Mouse (Mus musculus): ENCODE data around the gene Rin2. TPM values are rescaled to one million over a fixed set of nuclear protein-coding genes. Genes with fewer than 3 reads are reported as not detected.

The Rin2 gene
- total RNA-seq (2021): 10 to 100 TPM; 33.4 to 34.7 TPM
- long read RNA-seq, experiment 1, partial matches to known transcripts: 5 of 10 reads
- long read RNA-seq, experiment 1, other reads (novel, unspliced or antisense): 5 of 10 reads
- long read RNA-seq, experiment 2, partial matches to known transcripts: 23 of 41 reads
- long read RNA-seq, experiment 2, other reads (novel, unspliced or antisense): 18 of 41 reads

DNA sequence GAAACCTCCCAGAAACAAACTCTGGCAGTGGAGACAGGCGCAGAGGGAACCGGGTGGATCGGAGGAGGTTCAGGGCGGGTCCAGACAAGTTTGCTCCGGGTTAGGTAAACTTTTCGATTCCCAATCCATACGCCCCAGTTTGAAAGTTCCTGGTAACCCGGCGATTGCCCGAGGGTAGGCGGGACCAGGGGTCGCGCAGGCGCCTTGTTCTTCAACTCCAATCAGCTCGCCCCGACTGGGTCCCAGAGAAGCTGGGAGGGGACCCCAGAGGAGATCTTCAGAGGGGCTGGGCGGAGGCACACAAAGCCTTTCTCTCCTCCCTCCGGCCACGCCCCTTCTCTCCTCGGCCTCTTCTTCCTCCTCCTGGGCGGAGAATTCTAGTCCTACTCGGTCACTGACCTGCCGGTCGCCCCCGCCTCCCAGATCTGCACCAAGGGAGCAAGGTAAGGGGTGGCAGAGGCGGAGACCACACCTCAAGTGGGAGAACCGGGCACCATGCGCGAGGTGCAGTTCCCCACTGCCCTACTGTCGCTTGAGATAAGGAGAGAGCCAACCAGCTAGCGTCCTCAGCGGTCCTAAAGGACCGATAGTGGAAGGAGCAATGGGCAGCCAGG lies at the start of gene Rin2:
Rin2 (plus strand) TSS at position 74 of the 614 bp plus-strand sequence.
- DNase-seq (ENCODE audit: low spot score in 2 of 2): peak; percentile 26 to 58

DNA sequence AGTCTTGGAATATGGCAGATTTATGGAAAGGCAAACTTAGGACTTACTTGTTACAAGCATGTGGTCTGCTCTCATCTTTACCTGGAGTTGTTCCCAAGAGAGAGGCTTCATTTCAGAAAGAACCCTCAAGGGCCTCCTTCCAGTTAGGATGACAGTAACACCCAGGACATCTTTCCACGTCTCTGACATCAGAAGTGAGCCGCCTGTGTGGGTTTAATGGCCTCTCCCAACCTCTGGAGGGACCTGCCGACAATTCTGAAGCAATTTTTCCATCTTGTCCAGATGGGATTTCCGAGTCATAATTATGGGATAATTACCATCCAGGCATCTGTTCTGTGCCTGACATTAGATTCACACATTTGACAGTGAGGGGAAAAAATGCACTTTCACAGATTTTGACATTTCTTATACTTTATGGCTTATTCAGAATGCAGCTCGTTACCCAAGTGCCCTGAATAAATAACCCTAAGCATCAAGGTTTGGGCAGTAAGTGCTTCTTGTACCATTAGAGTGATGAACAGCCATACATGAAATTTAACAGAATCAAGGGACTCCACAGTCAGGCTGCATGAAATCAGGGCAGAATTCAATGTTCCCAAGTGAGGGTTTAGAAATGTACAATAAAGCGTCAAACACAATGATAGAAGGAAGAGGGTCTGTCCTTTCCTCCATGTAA lies 43.8 kb upstream of the Rin2 start:
- no peak for DNase-seq (ENCODE audit: low spot score in 2 of 2)

DNA sequence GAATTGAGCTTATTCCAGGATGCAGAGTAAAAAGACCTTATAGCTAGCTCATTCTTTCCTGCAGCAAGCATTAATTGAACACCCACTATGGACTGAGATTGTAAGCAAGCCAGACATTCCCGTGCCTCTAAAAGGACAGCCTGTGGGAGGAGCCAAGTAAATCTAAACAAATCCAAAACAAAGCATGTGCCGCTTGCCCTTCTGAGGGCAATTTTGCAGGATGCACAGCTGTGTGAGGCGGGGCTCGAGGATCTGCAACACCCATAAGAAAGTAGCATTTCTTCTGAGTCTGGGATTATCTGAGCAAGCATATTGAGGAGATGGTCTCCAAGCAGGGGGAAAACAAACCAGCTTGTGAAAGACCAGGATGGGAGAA lies 43.2 kb upstream of the Rin2 start:
- no peak for DNase-seq (ENCODE audit: low spot score in 2 of 2)

DNA sequence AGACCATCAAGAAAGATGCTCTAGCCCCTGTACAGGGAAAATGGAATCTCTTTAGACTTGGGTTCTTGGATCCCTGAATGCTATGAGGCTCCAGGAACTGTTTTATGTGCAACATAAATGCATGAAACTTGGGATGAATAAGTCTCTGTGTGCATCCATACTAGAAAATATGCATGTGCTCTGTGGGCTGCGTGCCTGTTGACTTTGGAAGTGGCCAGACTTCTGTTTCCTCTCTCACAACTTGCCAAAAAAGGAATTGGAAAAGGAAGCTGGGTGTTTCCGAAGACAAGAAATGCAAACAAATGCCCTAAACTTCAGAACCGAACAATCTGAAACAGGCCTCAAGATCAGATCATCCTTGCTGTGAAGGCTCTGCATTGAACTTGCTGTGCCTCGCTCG lies 41.2 kb upstream of the Rin2 start:
- DNase-seq (ENCODE audit: low spot score in 2 of 2): no peak

DNA sequence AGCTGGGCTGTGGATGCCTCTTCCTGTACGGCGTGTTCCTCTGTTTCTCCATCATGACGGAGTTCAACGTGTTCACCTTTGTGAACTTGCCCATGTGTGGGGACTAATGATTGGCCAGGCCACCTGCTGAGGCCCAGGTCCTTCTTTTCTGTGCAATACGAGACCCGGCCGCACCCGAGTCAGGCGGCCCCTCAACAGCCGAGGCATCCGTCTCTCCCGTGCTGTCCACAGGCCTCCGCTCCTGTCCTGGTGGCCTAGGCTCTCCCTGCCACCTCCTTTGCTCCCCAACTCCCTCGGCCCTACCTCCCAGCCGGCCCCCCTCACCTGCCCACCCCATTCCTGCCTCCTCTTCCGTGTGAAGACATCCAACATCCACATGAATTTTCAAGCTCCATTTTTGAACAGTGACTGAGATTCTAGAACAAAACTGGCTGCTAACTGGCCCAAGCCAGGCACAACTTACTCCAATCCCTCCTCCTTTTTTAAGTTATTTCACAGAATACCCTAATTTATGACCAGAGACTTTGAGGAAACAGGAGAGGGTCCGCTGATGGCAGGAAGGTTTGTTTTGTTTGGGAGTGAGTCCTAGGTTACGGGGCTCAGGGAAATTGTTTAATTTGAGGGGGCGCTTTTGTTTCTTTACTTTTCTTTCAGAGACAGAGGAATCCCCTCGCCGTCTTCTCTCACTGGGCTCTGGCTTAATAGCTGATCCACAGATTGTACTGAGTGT lies 34.6 kb upstream of the Rin2 start:
- DNase-seq (ENCODE audit: low spot score in 2 of 2): no peak

DNA sequence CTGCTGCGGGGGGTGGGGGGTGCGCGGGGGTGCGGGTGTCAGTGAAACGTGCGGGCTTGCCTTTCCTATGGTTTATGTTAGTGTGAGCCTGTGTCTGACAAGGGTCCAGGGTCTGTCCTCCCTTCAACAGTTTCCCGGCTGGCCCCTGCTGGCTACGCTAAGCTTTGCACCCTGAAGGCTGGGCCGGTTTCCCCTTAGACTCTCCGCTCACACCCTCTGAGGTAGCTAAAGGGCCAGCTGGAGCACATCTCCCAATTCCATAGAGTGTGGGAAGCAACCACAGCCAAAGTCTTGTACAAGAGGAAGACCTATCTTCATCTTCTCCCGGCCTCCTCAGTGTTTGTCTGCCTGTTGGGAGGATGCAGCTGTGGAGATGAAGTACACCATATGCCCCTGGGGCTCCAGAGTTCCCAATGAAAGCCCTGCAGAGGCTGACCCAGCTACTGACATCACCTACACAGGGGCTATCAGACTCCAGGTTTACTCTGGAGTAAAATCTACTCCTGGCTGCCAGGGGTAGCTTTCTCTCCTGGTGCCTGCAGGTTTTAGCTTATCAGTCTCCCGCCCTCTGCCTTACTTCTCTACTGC lies 19.5 kb upstream of the Rin2 start:
- no peak for DNase-seq (ENCODE audit: low spot score in 2 of 2)

DNA sequence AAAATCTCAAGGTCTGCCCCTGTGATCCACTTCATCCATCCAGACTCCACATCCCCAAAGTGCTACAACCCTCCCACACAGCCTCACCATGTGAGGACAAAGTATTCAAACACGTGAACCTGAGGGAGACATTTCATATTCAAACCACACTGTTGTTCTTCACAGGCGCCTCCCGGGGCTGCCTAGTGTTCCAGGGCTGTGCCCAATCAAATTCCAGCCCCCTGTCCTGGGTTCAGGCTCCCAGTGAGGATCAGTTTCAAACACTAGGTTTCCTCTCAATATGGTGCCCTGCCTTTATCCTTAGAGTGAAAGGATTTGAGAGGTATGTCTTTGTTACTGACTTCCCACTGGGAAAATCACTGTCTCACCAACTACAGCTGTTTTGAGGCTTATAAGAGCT lies 18.9 kb upstream of the Rin2 start:
- DNase-seq (ENCODE audit: low spot score in 2 of 2): no peak

DNA sequence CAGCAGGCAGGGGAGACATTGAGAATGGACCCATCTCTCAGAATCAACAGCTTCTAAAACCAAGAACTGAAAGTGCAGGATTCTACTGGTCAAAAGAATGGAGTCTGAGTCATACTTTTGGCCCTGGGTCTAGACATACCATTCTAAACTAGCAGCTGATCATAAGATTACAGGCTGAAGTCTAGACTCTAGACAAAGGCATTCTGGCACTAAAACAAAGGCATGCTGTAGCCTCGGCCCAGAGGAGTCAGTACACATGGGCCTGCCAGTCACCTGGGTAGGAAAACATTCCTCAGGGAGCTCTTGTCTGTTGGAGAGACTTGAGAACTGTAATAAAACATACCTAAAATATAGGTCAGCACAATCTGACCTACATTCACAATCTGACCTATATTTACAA lies 18.3 kb upstream of the Rin2 start:
- DNase-seq (ENCODE audit: low spot score in 2 of 2): no peak

DNA sequence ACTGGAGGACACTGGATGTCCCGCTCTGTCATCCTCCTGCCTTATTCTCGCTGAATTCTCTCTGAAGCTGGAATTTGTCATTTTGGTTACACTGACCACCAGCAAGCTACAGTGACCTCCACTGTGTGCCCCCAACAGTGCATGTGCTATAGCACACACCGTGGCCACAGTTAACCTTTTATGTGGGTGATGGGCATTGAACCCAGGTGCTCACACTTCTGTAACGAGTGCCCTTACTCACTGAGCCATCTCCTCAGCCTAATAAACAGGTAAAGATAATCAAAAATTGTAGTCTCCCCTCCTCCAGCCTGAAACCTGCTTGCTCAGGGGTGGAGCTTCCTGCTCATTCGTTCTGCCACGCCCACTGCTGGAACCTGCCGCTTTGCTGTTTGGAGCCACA lies 13.8 kb upstream of the Rin2 start:
- no peak for DNase-seq (ENCODE audit: low spot score in 2 of 2)

DNA sequence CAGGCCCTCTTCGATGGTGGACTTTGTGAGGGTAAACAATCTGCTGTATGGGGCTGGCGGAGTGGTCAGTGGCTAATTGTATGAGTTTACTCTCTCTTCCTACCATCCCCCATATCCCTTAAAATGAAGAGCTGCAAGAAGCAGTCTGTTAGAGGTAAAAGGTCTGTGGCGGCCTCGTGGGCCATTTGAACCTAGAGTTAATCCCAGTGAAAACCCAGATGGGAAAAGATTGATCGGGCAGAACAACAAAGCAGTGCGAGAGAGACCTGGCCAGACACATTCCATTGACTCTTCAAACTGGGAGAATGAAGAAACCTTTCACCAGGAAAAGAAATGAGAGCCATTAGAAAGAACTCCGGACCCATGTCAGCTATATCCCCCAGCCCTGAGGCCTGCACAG lies 11.1 kb upstream of the Rin2 start:
- no peak for DNase-seq (ENCODE audit: low spot score in 2 of 2)

DNA sequence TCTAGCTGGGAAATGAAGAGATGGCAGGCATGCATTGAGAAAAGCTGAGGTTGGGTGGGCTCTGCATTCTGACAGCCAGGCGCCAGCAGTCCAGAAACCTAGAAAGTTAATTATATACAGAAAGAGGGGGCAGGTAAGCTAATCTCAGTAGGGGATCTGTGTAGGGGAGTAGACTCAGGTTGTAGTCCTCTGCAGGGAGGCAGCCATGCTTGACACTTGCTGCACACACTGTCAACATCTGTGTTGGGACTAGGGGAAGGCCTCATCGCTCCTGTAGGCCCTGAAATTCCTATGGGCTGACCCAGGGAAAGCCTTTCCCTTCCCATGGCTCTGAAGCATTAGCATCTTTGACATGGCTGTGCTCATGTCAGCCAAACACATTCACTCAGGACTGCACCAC lies 10.7 kb upstream of the Rin2 start:
- DNase-seq (ENCODE audit: low spot score in 2 of 2): no peak

DNA sequence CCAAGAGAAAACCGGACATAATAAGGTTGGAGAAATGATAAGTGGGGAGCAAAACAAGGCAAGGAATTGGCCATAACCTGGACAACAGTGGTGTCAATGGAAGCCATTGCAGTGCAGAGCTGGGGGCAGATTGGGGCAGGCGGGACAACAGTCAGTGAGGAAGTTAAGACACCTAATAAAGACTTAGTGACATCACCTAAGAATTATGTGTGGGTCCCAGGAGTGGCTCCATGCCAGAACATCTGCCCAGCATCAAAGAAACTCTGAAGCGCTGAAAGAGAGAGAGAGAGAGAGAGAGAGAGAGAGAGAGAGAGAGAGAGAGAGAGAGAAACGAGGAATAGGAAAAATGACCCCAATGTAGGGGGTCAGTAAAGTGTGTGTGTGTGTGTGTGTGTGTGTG lies 6.9 kb upstream of the Rin2 start:
- DNase-seq (ENCODE audit: low spot score in 2 of 2): no peak

DNA sequence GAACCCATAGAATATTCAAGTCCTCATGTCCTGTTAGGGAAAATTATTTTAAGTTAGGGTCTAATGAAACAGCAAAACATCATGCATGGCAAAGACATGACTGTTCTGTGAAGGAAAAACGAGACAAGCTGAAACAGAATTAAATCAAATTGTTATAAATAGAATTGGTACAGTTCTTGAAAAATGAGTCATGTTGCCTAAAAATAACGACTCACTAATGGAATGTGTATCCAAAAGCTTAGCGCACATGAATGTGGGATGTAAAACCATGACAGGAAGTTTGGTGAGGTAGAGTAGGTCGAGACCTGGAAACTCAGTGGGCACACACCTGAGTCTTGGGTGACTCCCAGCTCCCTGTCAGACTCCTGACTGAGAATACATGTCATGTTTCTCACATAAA lies 4.9 kb upstream of the Rin2 start:
- no peak for DNase-seq (ENCODE audit: low spot score in 2 of 2)

DNA sequence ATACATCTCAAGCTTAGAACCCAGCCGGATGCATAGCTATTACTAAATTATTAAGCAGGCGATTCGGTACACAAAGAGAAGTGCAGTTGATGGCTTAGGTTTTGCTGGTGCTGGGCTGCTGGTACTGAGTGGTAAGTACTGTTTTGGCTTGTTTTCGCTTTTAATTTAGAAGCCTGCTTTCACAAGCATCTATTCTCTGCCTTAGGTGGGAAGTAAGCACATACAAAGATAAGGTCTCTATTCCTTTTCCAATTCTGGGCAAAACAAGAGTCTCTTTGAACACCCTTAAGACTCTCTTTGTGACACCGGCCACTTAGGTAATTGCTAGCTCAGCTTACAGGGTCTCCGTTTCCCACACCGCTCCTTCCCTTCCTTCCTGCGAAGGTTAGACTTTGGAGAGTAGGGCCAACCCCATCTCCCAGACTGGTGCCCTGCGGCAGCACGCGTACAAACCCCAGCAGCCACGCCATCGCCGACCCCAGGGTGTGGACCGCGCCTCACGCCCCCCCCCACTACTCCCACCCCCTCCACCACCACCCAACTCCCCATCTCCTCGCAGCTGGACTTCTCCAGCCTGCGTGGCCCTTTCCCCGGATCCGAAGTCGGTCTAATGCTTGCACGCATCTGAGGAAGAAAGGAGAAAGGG lies 396 bp upstream of the Rin2 start:
- no peak for DNase-seq (ENCODE audit: low spot score in 2 of 2)

DNA sequence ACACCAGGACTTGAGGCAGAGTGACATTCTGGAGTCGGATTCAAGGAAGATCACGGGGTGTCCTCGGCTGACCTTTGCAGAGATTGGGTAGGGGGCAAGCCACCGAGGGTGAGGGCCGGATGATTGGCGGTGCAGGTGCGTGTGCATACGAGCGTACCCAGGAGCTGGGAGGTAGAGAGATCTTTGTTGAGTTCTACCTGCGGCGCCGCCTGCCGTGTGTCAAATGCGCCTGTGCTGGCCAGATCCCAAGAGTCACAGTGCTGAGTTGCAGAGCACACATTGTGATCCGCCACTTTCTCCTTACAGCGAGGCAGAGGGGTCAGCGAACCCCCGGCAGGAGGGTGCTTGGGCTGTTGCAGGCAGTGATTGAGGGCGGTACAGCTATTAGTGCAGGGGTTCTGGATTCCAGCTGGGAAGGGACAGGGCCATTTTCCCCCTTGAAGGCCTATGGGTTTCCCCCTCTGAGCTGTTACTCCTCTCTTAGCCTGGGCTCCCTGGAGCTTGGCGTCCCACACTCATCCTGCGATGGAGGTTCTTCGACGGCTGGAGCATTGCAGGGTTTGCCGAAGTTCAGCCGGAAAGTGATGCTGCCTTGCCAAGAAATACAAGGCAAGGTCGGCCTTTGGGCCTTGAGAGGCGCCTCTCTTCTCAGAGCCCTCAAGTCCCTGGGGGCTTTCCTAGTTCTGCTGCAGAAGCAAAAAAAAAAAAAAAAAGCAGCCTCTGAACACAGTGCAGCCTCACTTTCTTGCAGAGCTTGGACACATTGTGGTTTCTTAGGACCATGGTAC lies 935 bp downstream of the Rin2 start:
- peak in 1 of 2 experiments; percentile 7 for DNase-seq (ENCODE audit: low spot score in 2 of 2)

DNA sequence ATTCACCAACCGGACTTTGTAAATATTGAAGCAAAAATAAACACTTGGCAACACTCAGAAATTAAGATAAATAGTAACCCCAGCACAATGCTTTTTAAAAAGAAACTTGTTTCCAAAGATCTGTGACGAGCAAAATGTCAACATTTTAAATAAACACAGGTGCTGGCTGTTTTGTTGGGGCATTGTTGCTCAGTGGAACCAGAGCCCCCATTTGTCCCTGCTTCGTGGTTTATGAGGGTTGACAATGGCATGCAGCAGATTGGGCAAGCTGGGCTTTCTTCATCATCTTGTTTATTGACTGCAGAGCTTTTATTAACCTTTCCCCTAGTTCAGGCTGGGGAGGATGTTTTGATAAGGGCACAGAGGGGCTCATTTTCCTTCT lies 1.5 kb downstream of the Rin2 start:
- DNase-seq (ENCODE audit: low spot score in 2 of 2): no peak

DNA sequence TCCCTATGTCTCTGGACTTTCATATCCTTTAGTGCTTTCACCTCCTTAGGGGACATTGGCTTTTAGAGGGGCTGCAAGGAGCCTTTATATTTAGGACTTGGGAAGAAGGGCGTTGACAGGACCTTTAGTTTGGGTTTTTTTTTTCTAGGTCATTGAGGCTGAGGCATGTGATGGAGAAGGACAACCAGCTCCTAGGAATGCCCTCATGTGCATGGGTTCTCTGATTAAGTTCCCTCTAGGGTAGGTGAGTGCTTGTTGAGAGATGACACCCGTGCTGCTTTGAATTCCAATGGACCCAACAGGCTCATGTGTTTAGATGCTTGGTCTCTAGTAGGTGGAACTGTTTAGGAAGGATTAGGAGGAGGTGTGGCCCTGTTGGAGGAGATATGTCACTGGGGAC lies 1.9 kb downstream of the Rin2 start:
- DNase-seq (ENCODE audit: low spot score in 2 of 2): no peak

DNA sequence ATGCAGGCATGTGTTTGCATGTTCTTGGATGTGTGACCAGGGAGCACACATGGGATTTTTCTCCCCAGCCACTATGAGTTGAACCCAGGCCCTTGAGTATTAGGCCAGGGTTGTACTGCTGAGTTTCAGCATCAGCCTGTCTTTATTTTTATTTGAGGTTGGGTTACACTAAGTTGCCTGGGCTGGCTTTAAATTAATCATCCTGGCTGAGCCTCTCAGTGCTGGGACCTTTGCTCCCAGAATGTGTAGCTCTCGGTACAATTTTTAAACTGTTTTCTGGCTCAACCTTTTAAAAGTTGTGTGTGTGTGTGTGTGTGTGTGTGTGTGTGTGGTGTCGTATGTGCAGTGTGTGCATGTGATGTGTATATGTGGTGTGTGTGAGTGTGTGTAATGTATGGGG lies 5.1 kb downstream of the Rin2 start:
- no peak for DNase-seq (ENCODE audit: low spot score in 2 of 2)

DNA sequence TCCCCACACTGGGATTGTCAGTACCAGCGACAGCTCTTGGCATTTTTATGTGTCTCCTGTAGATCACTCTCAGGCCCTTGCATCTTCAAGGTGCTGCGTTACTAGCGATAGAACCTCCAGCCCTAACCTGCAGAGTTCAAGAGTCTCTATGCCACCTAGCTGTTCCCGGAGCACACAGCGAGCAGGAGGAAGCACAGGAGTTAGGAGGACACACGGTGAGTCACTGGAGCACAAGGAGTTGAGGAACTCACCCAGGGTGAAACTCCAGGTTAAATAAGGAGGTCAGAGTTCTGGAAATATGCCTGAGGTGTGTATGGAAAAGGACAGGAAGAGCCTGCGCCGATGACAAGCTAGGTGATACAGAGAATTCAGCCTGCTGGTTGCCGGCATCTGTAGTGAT lies 5.7 kb downstream of the Rin2 start:
- no peak for DNase-seq (ENCODE audit: low spot score in 2 of 2)

DNA sequence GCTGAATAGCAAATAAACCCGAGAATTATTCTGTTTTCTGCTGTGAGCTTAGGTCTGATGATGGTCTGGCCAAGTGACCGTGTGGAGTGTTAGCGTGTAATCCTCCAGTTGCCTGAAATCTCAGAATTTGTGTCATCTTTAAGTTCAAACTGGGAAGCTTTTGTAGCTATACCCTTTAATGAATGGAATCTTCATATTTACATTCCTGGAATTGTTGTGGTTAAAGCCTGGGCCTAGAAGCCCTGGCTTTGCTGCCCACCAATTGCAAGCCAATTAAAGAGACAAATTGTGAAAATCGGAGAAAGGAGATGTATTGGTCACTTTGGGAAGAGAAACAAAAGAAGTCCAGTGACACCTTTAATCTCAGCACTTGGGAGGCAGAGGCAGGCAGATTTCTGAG lies 6.6 kb downstream of the Rin2 start:
- no peak for DNase-seq (ENCODE audit: low spot score in 2 of 2)

DNA sequence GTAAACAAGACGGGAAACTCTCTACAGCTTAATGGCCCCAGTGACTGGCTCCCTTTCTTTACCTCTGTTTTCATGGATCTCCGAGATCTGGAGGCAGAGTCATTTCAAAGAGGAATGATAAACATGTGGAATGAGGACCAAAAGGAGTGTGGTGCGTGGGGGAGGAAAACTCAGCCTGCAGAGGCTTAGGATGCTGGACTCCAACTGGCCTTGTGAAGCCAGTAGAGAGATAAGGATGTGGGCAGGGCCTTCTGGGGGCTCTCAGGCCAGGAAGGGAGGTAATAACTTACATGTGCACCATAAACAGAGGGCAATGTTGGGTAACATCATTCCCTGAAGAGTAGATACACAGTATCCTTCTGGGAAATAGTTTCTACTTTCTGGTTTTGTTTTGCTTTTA lies 7.9 kb downstream of the Rin2 start:
- DNase-seq (ENCODE audit: low spot score in 2 of 2): no peak

All from adrenal gland, postnatal 4 days (tissue).